Mouse (Mus musculus): ENCODE results near the gene Tm2d1.

GRCm38 (mm10) chr4:98401584-98401962 is 18.5 kb upstream of the Tm2d1 start:
- TF ChIP-seq POLR2A (IDR thresholded peaks at IDR 0.05; ENCODE audit: extremely low read depth, insufficient read depth, low read length), result no peak
- TF ChIP-seq CTCF (IDR thresholded peaks at IDR 0.05; ENCODE audit: extremely low read depth, insufficient read depth, low read length), result no peak
